Mouse (Mus musculus) frontal cortex, postnatal 14 days (tissue): ENCODE results near the gene Prdm5.

Source experiments
- DNase-seq, 2 experiments: peaks; one replicate each; pipeline ENCODE4 v3.0.0; 2022; ENCODE audit warnings: low spot score in 2 of 2

The Prdm5 gene

DNA sequence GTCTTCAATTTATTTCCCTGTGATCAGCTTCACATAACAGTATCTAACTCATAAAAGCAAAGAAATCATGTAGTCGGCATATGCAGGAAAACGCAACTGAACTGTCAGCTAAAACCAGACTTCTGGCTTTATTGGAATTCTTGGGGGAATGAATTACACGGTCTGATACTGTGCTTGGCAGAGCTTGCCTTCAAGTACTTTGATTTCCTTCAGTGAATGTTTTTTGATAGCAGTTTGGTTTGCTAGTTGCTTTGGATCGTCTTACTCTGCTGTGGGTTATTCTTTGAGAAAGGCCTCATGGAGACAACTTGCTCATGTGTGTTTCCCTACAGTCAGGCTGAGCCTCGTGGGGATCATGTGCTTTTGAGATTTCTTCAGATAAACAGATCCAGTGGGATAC, 52.7 kb downstream of the Prdm5 start:
- DNase-seq, result no peak

GRCm38 (mm10) chr6:65834013-65834412, 55.2 kb downstream of the Prdm5 start:
- DNase-seq, result no peak

DNA sequence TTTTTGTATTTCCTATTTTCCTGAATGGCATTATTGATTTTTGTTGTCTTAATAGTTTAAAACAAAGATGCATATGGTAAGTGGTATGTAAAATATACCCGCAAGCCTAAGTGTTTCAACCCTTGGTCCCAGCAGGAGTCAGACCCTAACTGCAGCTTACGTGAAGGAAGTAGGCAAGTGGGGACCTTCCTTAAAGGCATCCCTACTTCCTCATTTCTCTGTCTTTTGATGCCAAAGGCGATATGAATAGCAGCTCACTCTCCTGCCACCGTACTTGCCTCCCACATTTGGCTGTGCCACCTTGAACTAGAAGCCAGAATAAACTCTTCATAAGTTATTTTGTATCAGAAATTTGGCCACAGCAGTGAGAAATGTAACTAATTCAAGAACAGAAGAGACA, 63.8 kb downstream of the Prdm5 start:
- no peak for DNase-seq

DNA sequence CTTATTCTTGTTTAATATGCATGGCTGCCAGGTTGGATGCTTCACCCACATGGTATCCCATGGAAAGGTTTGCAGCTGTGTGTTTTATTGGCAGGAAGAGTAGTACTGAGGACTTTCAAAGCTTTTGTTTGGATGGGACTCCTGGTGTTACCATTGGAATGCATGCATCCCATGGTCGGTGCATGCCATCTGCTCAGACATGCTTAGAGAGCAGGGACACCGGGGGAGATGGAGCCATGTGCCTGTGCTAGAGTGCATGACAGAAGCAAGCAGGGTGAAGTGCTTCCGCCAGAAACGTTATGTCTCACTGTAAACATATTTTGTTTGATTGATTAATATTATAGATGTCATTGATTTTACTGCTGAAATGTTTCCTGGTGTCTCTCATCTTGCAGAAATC, 70.3 kb downstream of the Prdm5 start:
- no peak for DNase-seq

GRCm38 (mm10) chr6:65849687-65850086, 70.9 kb downstream of the Prdm5 start:
- DNase-seq, result no peak

GRCm38 (mm10) chr6:65850221-65850620, 71.4 kb downstream of the Prdm5 start:
- DNase-seq, result no peak

DNA sequence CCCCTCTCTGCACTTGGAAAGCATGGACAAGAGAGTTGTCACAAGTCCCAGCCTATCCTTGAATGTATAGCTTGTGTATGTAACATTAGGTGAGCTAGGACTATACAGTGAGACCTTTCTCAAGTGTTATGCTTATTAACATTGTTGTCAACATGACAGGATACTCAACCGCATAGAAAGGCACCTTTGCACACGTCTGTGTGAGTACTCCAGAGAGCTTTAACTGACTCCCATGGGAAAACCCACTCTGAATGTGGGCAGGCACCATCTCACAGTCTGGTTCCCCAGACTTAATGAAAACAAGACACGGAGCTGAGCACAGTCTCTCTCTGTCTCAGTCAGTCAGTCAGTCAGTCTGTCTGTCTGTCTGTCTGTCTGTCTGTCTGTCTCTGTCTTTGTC, 75.2 kb downstream of the Prdm5 start:
- no peak for DNase-seq

DNA sequence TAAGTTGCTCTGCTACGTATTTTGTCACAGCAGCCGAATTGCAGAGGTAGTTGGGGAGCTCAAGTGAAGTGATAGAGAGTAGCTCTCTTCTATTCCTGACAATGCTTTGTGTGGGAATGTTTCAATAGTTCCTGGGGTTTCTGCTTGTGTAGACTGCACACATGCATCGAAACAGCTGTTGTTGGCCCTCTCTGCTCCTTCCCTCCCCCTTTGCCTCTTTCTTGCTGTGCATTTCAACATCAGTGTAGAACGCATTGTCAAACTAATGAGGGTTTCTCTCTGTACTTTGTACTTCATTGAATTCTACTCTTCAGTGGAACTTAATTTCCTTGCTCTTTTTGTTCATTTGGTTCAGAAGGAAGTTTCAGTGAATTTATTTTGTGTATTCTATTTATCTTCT, 75.8 kb downstream of the Prdm5 start:
- no peak for DNase-seq

DNA sequence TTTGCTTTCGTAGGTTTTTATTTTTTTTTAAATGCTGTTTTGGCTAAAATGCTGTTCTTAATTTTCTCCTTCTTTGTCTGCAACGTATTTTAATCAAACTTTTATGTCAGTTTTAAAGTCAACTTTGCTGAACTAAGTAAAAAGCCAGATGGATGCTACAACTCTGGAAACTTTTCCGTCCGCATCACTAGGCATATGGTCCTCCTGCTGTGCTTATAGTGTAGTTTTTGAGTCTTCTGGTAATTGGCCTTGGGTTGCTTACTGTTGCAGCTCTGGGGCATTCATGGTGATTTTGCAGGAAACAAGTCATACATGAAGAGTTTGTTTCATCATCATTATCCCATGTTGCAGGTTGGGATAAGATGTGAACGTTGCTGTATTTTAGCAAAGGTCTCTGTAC, 81.8 kb downstream of the Prdm5 start:
- no peak for DNase-seq

DNA sequence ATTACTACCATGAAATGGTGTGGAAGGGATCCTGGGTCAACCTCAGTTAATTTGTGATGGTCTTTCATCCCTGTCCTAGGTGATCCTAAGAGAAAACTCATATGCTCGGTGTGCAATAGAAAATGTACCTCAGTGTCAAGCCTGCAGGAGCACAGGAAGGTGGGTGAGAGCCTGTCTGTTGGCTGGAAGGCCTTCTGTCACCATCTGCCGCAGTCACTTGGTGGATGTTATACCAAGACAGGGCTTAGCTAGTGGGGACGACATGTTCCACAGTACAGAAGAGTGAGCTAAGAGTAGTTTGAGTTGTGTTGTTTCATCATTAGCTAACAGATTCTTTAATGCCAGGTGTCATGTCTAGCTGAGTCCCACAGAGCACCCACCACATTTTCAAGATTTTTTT, 84.0 kb downstream of the Prdm5 start:
- DNase-seq, result no peak

- no peak for DNase-seq
Observed at GRCm38 (mm10) chr6:65864233-65864632, 85.4 kb downstream of the Prdm5 start.

GRCm38 (mm10) chr6:65864919-65865318, 86.1 kb downstream of the Prdm5 start:
- no peak for DNase-seq

DNA sequence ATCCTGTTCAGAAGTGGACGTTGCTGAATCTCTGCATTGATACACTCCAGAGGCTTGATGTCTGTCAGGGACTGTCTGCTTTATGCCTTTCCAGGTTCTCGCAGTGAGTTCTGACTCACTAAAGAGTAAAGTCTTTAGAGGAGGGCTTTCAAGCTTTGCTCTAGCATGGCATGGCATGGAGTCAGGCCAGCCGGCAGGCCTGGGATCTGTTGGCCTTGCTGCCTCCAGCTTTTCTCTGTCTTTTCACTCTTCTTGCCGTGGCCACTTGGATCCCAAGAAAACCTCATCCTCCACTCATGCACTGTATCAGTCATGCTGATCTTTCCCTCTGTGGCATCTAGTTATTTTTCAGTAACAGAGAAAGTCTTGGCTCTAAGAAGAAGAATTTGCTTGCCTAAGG, 87.1 kb downstream of the Prdm5 start:
- DNase-seq, result no peak

GRCm38 (mm10) chr6:65871754-65872278, 93.0 kb downstream of the Prdm5 start:
- no peak for DNase-seq

DNA sequence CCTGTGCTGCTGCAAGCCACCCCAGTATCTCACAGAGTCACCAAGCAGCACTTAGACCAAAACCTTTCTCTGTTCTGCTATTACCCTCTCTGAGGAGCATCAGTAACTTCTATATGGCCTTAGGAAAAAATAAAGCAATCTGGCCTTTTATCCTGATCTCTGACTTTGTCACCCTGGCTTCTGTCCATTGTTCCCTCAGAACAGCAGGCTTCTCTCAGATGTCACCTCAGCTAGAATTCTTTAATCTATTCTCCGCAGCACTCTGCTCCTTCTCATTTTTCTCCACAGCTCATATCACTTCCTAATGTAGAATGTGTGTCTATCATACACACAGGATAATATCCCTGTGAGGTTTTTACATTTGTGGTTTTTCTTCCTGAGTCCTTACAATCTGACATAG, 99.5 kb downstream of the Prdm5 start:
- DNase-seq, result no peak

GRCm38 (mm10) chr6:65888835-65889234, 110.0 kb downstream of the Prdm5 start:
- no peak for DNase-seq

DNA sequence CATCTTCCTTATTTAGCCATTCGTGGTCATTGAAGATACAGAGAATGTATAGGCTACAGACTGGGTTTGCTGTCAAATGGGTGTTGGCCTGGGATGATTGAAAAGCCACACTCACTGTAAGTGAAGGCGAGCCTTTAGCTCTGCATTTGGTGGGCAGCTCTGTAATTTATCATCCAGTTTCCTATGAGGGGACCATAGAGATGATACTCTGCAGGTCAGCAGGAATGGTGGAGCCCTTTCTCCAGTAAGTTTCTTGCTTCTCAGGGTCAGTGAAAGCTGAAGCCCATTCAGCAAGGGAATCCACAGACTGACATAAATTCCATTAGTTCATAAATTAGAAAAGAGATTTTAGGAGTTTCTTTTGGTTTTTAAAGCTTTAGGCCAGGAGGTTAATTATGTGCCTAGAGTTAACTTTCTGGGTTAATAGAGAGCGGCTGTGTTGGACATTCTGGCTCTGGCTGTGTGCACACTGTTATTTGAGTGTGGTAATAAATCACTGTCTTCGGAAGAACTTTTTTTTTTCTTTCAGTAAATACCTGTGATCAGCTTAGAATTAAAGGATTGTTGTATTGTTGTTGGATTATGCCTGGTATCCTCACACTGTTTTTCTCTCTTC, 113.4 kb downstream of the Prdm5 start:
- no peak for DNase-seq

DNA sequence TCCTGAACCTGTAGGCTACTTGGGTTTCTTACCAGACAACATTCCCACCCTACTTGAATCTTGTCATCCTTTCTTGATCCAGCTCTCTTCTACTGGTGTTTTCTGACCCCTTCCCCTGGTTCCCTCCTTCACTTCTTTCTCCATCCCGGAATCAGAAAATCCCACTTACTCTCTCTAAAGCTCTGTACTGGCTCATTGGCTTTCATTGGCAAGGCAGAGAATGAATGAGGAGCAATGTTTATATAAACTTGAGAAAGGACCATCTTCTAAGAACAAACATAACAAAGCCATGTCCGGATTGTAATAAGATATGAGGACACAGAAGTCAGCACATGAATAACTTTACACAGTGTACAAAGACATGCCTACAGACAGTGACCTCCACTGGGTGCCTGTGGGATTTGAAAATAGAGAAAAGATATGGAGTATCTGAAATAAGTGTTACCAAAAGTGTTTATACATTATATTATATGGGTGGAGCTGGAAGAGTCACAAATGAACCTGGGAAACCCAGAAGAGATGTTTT, 127.9 kb downstream of the Prdm5 start:
- DNase-seq, result no peak

DNA sequence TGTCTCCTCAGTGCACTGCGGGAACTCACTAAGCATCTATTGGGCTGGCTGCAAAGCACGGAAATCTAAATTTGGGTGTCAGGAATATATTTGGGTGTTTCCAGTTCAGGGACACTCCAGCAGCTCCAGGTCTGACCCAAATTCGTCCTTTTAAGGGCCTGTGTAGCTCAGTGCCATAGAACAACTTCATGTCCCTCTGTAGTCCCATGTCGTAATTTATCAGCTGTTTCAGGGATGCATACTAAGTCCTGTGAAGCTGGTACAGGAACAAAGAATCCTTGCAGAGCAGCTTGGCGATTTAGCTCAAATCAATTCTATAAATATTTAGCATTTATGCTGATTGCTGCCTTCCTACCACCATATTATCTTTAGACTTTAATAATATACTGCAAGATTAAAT, 136.6 kb downstream of the Prdm5 start:
- no peak for DNase-seq

GRCm38 (mm10) chr6:65921703-65922102, 142.9 kb downstream of the Prdm5 start:
- no peak for DNase-seq

DNA sequence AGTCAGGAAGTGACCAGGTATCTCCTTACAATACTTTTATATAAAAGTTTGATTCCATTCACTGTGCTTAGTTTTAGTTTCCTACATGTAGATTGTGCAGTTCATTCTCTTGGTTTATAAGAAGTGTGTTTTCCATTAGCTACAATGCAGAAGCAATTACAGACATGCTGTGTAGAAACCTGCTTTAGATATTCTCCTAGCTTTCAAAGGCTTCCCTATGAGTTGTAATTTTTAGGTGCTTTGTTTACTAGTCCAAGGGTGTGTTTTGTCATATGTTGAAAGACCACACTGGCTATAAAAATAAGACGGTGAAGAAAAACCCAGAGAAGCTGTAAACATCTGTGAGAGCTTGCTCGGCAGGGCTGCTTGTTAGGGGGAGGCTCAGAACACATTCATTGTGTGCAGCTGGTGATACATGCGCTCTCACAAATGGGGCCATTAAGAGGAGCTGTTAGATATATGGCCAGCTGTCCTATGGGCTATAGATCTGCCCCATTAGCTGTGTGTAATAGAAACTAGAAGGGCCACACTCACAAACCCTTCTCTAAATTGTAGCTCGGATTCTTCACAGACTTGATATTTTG, 144.8 kb downstream of the Prdm5 start:
- DNase-seq, result no peak

- no peak for DNase-seq
Observed at GRCm38 (mm10) chr6:65925737-65926333, 147.0 kb downstream of the Prdm5 start.

- no peak for DNase-seq
Observed at GRCm38 (mm10) chr6:65930523-65930922, 151.7 kb downstream of the Prdm5 start.
